Mouse (Mus musculus) adrenal gland, adult 18-20 months (tissue): ENCODE data around the gene Krt35. TPM values are rescaled to one million over a fixed set of nuclear protein-coding genes. Genes with fewer than 3 reads are reported as not detected.
A peak's percentile ranks its signal among the peaks of the same experiment; 100 is the strongest.

ENCODE experiments used
- DNase-seq, 2 experiments: peaks; one replicate each; pipeline ENCODE4 v3.0.0; 2021 to 2022; ENCODE audit warnings: low spot score in 2 of 2
- total RNA-seq, 2 experiments: library from RNA; stranded (reverse); gene quantifications; 1 replicate in 1 of 2; 2 replicates in 1 of 2; pipeline ENCODE4 v1.2.3; 2021

Krt35 gene
- total RNA-seq, 2 experiments from 2014 or later, result not detected

GRCm38 (mm10) chr11:100067293-100068036 lies 28.6 kb downstream of the Krt35 start:
- DNase-seq, result no peak

- DNase-seq, result no peak
These were observed 29.6 kb downstream of the Krt35 start for GRCm38 (mm10) chr11:100066236-100067010.

- DNase-seq, result no peak
These were observed 37.2 kb downstream of the Krt35 start for GRCm38 (mm10) chr11:100058875-100059274.

GRCm38 (mm10) chr11:100055686-100056655 lies 40.1 kb downstream of the Krt35 start:
- DNase-seq, result peak in 1 of 2 experiments; percentile 6

- no peak for DNase-seq
These were observed 45.6 kb downstream of the Krt35 start, which contains the start of gene Krt31 for GRCm38 (mm10) chr11:100050451-100050850. Gene Krt31, minus strand, starts transcription at chr11:100050551.

GRCm38 (mm10) chr11:100047193-100047592 lies 48.8 kb downstream of the Krt35 start:
- no peak for DNase-seq

GRCm38 (mm10) chr11:100046303-100046866 lies 49.7 kb downstream of the Krt35 start:
- no peak for DNase-seq

Other genes starting within 250 kb of the Krt35 start
- not detected for gene Krtap4-16, start 244.6 kb downstream of the Krt35 start, total RNA-seq
- gene Gm11568, start 238.3 kb downstream of the Krt35 start, total RNA-seq, result not detected
- gene Gm11559, start 231.8 kb downstream of the Krt35 start, total RNA-seq, result not detected
- not detected for gene Krtap9-1, start 222.9 kb downstream of the Krt35 start, total RNA-seq
- not detected for gene Gm11567, start 217.1 kb downstream of the Krt35 start, total RNA-seq
- not detected for gene Krtap31-1, start 188.3 kb downstream of the Krt35 start, total RNA-seq
- not detected for gene Gm11565, start 181.5 kb downstream of the Krt35 start, total RNA-seq
- not detected for gene Krtap31-2, start 159.9 kb downstream of the Krt35 start, total RNA-seq
- gene Krtap9-5, start 147.8 kb downstream of the Krt35 start, total RNA-seq, result not detected
- gene Krtap29-1, start 117.2 kb downstream of the Krt35 start, total RNA-seq, result not detected
- not detected for gene Krtap16-1, start 109.6 kb downstream of the Krt35 start, total RNA-seq
- not detected for gene Krtap17-1, start 102.2 kb downstream of the Krt35 start, total RNA-seq
- gene Krt33a, start 80.0 kb downstream of the Krt35 start, total RNA-seq, result not detected
- gene Krt33b, start 66.4 kb downstream of the Krt35 start, total RNA-seq, result not detected
- not detected for gene Krt34, start 54.7 kb downstream of the Krt35 start, total RNA-seq
- not detected for gene Krt31, start 45.7 kb downstream of the Krt35 start, total RNA-seq
- not detected for gene Krt32, start 8.0 kb downstream of the Krt35 start, total RNA-seq
- gene Krt36, start 9.4 kb upstream of the Krt35 start, total RNA-seq, result under 1 TPM; 0.43 to 0.51 TPM
- gene Krt13, start 25.3 kb upstream of the Krt35 start, total RNA-seq, result not detected
- gene Krt15, start 39.7 kb upstream of the Krt35 start, total RNA-seq, result not detected
- gene Krt19, start 52.4 kb upstream of the Krt35 start, total RNA-seq, result 1 to 10 TPM; 2.2 to 5.9 TPM
- gene Krt9, start 97.0 kb upstream of the Krt35 start, total RNA-seq, result not detected
- gene Krt14, start 111.3 kb upstream of the Krt35 start, total RNA-seq, result under 1 TPM in 1 of 2 experiments, not detected in 1; 0.54 TPM
- gene Krt16, start 152.7 kb upstream of the Krt35 start, total RNA-seq, result not detected
- not detected for gene Krt17, start 164.8 kb upstream of the Krt35 start, total RNA-seq
- not detected for gene Krt42, start 173.6 kb upstream of the Krt35 start, total RNA-seq
- 1,000 to 10,000 TPM; 1,436 to 1,462 TPM for gene Eif1, start 223.6 kb upstream of the Krt35 start, total RNA-seq
- not detected for gene Gast, start 238.2 kb upstream of the Krt35 start, total RNA-seq